Mouse (Mus musculus): ENCODE results near the gene Gm2696. TPM values are rescaled to one million over a fixed set of nuclear protein-coding genes. Genes with fewer than 3 reads are reported as not detected.

The Gm2696 gene
- total RNA-seq (2023) = not detected

GRCm38 (mm10) chr10:77814382-77814781 lies at the start of gene Gm2696:
Gene Gm2696, plus strand, starts transcription at chr10:77814682.

GRCm38 (mm10) chr10:77771225-77771624 lies 43.3 kb upstream of the Gm2696 start, which contains the start of gene Gm3238:
Gene Gm3238, minus strand, starts transcription at chr10:77771325.

GRCm38 (mm10) chr10:77776844-77777243 lies 37.6 kb upstream of the Gm2696 start, which contains the start of gene Gm7138:
Gene Gm7138, minus strand, starts transcription at chr10:77776944.

GRCm38 (mm10) chr10:77782442-77782841 lies 32.0 kb upstream of the Gm2696 start, which contains the start of gene Gm3250:
Gene Gm3250, minus strand, starts transcription at chr10:77782542.

GRCm38 (mm10) chr10:77787876-77788275 lies 26.6 kb upstream of the Gm2696 start, which contains the start of gene Gm7137:
Gene Gm7137, minus strand, starts transcription at chr10:77788200.

GRCm38 (mm10) chr10:77794976-77795375 lies 19.5 kb upstream of the Gm2696 start, which contains the start of gene Gm9639:
Gene Gm9639, minus strand, starts transcription at chr10:77795076.

GRCm38 (mm10) chr10:77798921-77799508 lies 15.5 kb upstream of the Gm2696 start, which contains the start of gene Gm19668:
Gene Gm19668, minus strand, starts transcription at chr10:77799133.

GRCm38 (mm10) chr10:77811743-77812142 lies 2.7 kb upstream of the Gm2696 start, which contains the start of gene Gm9507:
Gene Gm9507, minus strand, starts transcription at chr10:77811843.

GRCm38 (mm10) chr10:77826951-77827350 lies 12.5 kb downstream of the Gm2696 start, which contains the start of gene Krtap10-4:
Gene Krtap10-4, minus strand, starts transcription at chr10:77827095.

GRCm38 (mm10) chr10:77835647-77836046 lies 21.2 kb downstream of the Gm2696 start, which contains the start of gene Krtap10-10:
Gene Krtap10-10, plus strand, starts transcription at chr10:77835947.

GRCm38 (mm10) chr10:77846503-77846902 lies 32.0 kb downstream of the Gm2696 start, which contains the start of gene Gm36176:
Gene Gm36176, plus strand, starts transcription at chr10:77846803.

GRCm38 (mm10) chr10:77852559-77852958 lies 38.1 kb downstream of the Gm2696 start, which contains the start of gene Gm10318:
Gene Gm10318, plus strand, starts transcription at chr10:77852859.

GRCm38 (mm10) chr10:77861675-77862074 lies 47.2 kb downstream of the Gm2696 start, which contains the start of gene Gm3285:
Gene Gm3285, plus strand, starts transcription at chr10:77861975.

Other genes with a start within 250 kb of the Gm2696 start
- gene Pttg1ip, start 233.0 kb upstream of the Gm2696 start, total RNA-seq (2023) = 100 to 1,000 TPM; 113 to 127 TPM
- 10 to 100 TPM; 76.0 to 76.6 TPM for gene Sumo3, start 208.6 kb upstream of the Gm2696 start, total RNA-seq (2023)
- gene Gm49325, start 208.5 kb upstream of the Gm2696 start, total RNA-seq (2023) = 10 to 100 TPM in 1 of 2 experiments, 1 to 10 TPM in 1; 3.3 to 11.9 TPM
- 10 to 100 TPM; 43.6 to 54.7 TPM for gene Ube2g2, start 192.4 kb upstream of the Gm2696 start, total RNA-seq (2023)
- not detected for gene Tspear, start 128.1 kb upstream of the Gm2696 start, total RNA-seq (2023)
- gene Gm19402, start 123.9 kb upstream of the Gm2696 start, total RNA-seq (2023) = not detected
- not detected for gene Gm9508, start 117.4 kb upstream of the Gm2696 start, total RNA-seq (2023)
- gene Gm10272, start 108.1 kb upstream of the Gm2696 start, total RNA-seq (2023) = not detected
- gene Gm10024, start 103.2 kb upstream of the Gm2696 start, total RNA-seq (2023) = not detected
- not detected for gene Gm10142, start 98.9 kb upstream of the Gm2696 start, total RNA-seq (2023)
- gene Krtap12-1, start 94.1 kb upstream of the Gm2696 start, total RNA-seq (2023) = not detected
- gene Gm10100, start 88.2 kb upstream of the Gm2696 start, total RNA-seq (2023) = not detected
- gene Gm18596, start 72.0 kb upstream of the Gm2696 start, total RNA-seq (2023) = not detected
- not detected for gene Gm9736, start 63.3 kb upstream of the Gm2696 start, total RNA-seq (2023)
- not detected for gene Gm3233, start 55.0 kb upstream of the Gm2696 start, total RNA-seq (2023)
- gene Gm3238, start 43.4 kb upstream of the Gm2696 start, total RNA-seq (2023) = not detected
- gene Gm7138, start 37.7 kb upstream of the Gm2696 start, total RNA-seq (2023) = not detected
- not detected for gene Gm3250, start 32.1 kb upstream of the Gm2696 start, total RNA-seq (2023)
- gene Gm7137, start 26.5 kb upstream of the Gm2696 start, total RNA-seq (2023) = not detected
- gene Gm9639, start 19.6 kb upstream of the Gm2696 start, total RNA-seq (2023) = not detected
- not detected for gene Gm19668, start 15.5 kb upstream of the Gm2696 start, total RNA-seq (2023)
- gene Gm9507, start 2.8 kb upstream of the Gm2696 start, total RNA-seq (2023) = not detected
- not detected for gene Krtap10-4, start 12.4 kb downstream of the Gm2696 start, total RNA-seq (2023)
- not detected for gene Krtap10-10, start 21.3 kb downstream of the Gm2696 start, total RNA-seq (2023)
- gene Gm36176, start 32.1 kb downstream of the Gm2696 start, total RNA-seq (2023) = not detected
- gene Gm10318, start 38.2 kb downstream of the Gm2696 start, total RNA-seq (2023) = not detected
- not detected for gene Gm3285, start 47.3 kb downstream of the Gm2696 start, total RNA-seq (2023)
- under 1 TPM; 0.10 to 0.15 TPM for gene Lrrc3, start 87.9 kb downstream of the Gm2696 start, total RNA-seq (2023)
- gene Trpm2, start 155.9 kb downstream of the Gm2696 start, total RNA-seq (2023) = 100 to 1,000 TPM; 148 to 152 TPM
- 10 to 100 TPM; 10.7 to 12.6 TPM for gene 1810043G02Rik, start 163.8 kb downstream of the Gm2696 start, total RNA-seq (2023)
- 10 to 100 TPM; 60.3 to 88.1 TPM for gene Pfkl, start 195.4 kb downstream of the Gm2696 start, total RNA-seq (2023)
- gene Dnmt3l, start 227.3 kb downstream of the Gm2696 start, total RNA-seq (2023) = not detected
- not detected for gene Aire, start 228.9 kb downstream of the Gm2696 start, total RNA-seq (2023)

Data from monocyte, adult 59 days (primary cell).